Mouse (Mus musculus) left cerebral cortex, postnatal 25 days (tissue): Measurements from ENCODE around the gene Elk3. TPM values are rescaled to one million over a fixed set of nuclear protein-coding genes. Genes with fewer than 3 reads are reported as not detected.

Experiments used
- DNase-seq, 2 experiments: peaks; one replicate each; pipeline ENCODE4 v3.0.0; 2022; ENCODE audit warnings: low spot score in 2 of 2, mixed read lengths in 1 of 2
- intact Hi-C: fragments of 180-260 bp; cut with DNase I; formaldehyde crosslinking; loops from one replicate; pipeline ENCODE4 v1.15.1; 2025
- total RNA-seq, 2 experiments: library from RNA; stranded (reverse); gene quantifications; 2 replicates each; pipeline ENCODE4 v1.2.3; 2021

Gene Elk3
- total RNA-seq, 2 experiments from 2014 or later: 9.6 to 12.4 TPM

DNA sequence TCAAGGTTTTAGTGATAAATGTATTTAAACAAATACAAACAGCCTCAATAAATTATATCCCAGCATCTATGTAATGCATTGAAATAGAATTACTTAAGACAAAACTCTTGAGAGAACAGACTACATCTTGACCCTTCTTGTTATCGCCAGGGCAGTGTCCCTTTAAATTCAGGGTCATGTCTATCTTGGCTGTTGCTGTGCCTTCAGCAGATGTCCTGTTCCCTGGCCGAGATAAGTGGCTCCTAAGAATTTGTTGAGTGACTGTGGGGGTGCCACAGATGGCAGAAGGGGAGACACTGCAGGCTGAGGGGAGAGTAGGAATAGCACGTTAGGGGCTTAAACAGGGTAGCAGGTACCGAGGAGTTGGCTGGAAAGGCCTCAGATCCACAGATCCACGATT is 22.3 kb upstream of the Elk3 start:
- intact Hi-C loops: no loop called here
- no peak for DNase-seq

DNA sequence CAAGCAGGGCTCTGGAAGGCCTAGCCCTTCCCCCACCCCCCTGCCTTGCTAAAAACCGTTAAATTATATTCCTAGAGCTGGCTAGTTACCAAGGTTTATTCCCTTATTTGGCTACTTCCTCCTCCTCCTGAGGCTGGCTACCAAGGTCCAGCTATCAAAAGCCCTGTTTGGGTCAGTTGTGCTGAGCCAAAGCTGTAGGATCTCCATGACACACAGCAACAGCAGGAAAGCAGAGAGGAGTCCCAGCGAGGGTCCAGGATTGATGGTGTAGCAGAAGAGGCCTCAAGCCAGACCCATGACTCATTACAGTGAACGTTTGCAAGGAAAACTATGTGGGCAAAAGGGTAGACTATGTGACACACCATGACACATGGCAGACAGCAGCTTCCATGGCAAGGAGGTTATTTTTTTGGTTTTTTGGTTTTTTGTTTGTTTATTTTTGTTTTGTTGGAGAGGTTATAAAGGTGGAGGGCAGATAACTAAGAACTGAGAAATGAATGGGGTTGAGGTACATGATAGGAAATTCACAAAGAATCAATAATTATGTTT is 21.4 kb upstream of the Elk3 start:
- DNase-seq: no peak
- intact Hi-C loops: no loop called here

DNA sequence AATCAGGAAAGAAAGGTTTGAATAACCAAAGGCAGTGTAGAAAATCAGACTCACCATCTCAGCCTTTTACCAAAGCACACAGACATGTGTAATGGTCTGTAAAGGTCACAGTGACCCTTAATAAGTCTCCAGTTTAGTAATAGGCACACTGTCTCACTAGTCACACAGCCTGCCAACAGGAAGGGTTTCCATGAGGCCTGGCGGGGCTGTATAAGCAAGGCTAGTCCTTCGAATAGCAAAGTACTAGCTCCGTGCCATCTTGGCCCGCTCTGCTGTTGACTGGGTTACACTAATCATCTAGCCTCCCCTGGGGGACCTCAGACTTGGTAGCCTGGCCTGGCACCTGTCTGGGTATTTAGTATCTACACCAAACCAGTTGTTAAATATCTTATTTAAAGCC is 20.6 kb upstream of the Elk3 start:
- DNase-seq: no peak
- intact Hi-C loops: no loop called here

- intact Hi-C loops: no loop called here
- DNase-seq: no peak
Observed at GRCm38 (mm10) chr10:93328321-93328720, 17.4 kb upstream of the Elk3 start.

GRCm38 (mm10) chr10:93327187-93327586 is 16.3 kb upstream of the Elk3 start:
- DNase-seq: no peak
- intact Hi-C loops: no loop called here

GRCm38 (mm10) chr10:93326741-93327100 is 15.8 kb upstream of the Elk3 start:
- no peak for DNase-seq
- intact Hi-C loops: no loop called here

GRCm38 (mm10) chr10:93325804-93326740 is 15.1 kb upstream of the Elk3 start:
- intact Hi-C loops: no loop called here
- no peak for DNase-seq

GRCm38 (mm10) chr10:93325369-93325768 is 14.4 kb upstream of the Elk3 start:
- intact Hi-C loops: no loop called here
- DNase-seq: no peak

DNA sequence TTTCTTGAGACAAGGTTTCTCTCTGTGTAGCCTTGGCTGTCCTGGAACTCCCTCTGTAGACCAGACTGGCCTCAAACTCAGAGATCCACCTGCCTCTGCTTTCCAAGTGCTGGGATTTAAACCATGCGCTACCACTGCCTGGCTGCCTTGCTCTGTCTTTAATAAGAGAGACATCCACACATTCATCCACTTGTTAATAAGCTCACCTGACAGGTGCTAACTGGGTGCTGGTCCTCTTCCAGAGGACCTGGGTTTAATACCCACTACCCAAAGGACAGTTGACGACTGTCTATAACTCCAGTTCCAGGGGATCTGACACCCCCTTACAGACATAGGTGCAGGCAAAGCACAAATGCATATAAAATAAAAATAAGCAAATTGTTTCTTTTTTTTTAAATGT is 13.5 kb upstream of the Elk3 start:
- intact Hi-C loops: no loop called here
- no peak for DNase-seq

DNA sequence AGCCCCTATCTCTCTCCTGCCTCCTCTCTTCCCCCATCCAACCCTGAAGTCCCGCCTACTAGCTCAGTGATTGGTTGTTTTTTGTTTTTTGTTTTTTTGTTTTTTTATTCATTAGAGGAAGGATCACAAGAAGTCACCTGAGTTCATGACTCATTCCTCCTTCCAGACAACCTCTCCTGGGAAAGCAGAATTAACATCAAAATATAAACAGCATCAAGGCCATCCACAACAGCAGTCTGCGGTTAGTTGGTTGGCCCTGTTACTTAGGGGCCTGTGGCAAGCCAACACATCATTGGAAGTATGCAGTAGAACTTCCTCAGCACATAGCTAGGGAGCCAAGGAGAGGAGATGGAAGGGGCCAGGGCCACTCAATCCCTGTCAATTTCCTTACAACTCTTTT is 12.7 kb upstream of the Elk3 start:
- intact Hi-C loops: no loop called here
- DNase-seq: no peak

DNA sequence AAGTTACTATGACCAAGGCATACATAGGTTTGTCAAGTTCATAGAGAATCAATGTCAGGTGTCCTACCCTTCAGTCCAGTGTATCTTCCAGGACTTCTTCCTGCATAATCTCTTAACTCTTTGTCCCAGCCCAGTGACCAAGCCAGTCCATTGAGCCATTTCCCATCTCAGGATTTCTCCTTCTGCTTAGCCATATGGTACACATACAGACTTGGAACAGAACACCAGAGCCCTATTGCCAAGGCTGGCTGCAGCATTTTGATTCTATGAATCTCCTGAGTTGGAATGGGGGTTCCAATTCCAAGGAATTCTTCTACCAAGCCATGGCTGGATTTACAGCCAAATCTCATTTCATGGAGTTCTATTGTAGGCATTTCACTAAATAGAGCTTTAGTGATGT is 10.8 kb upstream of the Elk3 start:
- intact Hi-C loops: no loop called here

DNA sequence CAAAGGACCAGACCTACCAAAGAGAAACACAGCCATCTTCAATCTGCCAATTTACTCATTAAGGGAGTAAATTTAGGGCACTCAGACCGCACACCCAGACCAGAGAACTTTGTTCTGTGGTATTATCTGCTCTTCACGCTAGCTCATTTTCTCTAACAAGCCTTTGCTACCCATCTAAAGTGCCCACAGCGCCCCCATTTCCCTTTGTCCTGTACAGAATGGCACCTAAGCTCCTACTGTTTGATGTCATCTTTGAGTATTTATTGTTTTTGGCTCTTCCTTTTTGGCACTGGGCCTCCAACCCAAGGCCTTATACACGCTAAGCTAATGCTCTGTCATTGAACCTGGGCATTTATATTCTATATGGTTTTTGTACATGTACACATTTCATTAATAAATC is 9.2 kb upstream of the Elk3 start:
- intact Hi-C loops: no loop called here
- no peak for DNase-seq

More for the DNA sequence above, 10.8 kb upstream of the Elk3 start:
- DNase-seq: no peak

DNA sequence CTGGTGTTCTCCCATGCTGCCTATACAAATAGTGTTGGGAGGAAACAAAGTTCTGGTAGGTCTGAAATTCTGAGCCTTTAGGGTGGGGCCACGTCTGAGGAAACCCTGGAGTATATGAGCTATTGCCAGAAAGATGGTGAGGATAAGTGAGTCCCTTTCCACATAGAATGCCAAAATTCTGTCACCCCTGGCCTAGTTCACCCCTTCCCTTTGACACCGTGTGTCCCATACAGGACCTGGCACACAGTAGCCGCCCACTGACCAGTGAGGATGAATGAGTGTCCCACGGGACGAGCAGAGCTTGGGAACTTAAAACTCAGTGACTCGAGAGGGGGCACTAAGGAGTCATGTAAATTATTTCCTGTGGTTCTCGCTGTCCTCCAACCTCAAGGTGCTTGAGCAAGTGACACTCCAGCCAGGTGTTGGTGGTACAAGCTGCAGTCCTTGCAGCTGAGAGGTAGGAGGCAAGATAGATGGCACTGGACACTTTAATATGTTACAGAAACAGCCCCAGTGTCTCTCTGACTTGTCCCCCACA is 8.7 kb upstream of the Elk3 start:
- intact Hi-C loops: no loop called here
- no peak for DNase-seq

DNA sequence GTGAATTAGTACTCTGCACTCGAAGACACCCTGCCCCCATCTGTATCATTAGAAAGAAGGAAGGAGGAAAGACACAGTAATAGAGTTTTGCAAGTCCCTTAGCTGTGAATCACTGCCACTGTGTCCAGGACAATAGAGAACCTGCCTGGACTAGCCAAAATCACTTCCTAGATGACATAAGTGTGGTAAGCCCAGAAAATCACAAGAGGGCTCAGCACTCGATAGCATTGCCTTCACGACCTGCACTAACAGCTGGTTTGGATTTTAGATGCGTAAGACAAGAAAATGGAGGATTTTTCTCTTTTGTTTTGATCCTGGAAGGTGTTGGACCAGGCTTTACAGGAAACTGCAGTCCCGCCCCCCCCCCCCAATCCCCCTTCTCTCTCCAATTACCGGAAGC is 6.0 kb upstream of the Elk3 start:
- DNase-seq: no peak
- intact Hi-C loops: no loop called here

- intact Hi-C loops: no loop called here
Observed at GRCm38 (mm10) chr10:93311576-93311975, 641 bp upstream of the Elk3 start.

DNA sequence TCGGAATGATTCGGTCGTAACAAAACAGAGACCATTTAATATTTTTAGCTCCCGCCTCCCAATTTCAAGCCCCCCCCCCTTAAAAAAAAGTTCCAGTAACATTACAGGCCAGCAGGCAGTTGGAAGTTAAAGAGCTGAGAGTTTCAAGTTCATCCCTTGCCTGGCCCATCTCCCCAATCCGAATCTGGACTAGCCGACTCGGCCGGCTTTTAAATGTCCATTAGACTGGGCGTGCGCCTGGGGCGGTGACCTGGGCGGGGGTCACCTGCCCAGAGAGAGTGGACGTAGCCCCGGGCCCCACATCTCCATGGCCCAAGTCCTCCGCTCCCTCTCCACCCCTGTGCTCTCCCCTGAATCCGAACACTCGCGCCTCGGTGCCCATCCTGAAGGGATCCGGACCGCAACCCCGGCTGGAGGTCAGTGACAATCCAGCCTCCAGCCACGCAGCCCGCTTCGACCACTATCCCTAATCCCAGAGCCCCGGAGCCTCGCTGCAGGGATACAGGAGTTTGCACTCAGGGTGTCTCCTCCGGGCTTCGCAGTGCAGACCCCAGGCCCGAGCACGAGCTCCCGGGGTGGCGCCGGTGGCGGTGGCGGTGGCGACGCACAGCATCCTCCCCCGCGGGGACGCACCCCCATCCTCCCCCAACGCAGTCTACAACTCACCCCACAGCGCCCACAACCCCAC is 857 bp downstream of the Elk3 start:
- DNase-seq: no peak
- intact Hi-C loops: no loop called here

More at GRCm38 (mm10) chr10:93311576-93311975, 641 bp upstream of the Elk3 start:
- no peak for DNase-seq

DNA sequence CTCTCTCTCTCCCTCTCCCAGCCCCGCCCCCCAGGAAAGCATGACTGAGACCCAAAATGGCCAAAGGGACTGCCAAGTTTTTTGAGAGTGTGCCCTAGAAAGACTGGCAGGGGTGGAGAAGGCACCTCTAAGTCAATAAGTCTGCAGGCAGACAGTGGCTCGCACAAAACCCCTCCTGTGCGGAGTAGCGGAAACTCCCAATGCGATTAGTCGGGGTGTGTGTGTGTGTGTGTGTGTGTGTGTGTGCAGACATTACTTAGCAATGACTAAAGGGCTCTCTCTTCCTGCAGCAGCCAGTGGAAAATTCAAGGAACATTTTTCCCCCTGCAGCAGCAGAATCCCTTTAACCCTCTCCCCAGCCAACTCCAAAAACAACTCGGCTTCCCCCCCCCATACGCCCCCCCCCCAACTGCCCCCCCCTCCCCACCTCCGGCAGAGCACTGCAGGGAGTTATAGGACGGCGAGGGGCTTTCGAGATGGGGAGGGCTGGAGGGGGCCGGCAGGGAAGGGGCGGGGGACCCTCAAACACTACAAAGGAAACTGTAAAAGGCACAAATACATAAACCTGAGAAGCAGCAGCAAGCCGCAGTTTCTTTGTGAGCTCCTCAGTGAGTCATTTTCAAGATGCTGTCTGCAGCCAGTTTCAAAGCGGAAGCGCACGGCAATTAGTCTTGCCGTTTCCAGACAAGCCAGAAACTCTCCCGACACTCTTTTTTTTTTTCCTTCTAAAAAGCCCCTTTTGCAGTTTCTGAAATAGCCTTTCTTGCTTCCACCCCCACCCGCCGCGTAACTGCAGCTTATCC is 1.6 kb downstream of the Elk3 start:
- intact Hi-C loops: no loop called here
- DNase-seq: peak; percentile 39 to 77

- intact Hi-C loops: no loop called here
- no peak for DNase-seq
Observed at GRCm38 (mm10) chr10:93306367-93306766, 4.6 kb downstream of the Elk3 start.

- intact Hi-C loops: no loop called here
- DNase-seq: no peak
Observed at GRCm38 (mm10) chr10:93305946-93306345, 5.0 kb downstream of the Elk3 start.

GRCm38 (mm10) chr10:93303231-93303630 is 7.7 kb downstream of the Elk3 start:
- intact Hi-C loops: no loop called here
- DNase-seq: no peak
